Comparison of ENCODE assay signal across 7 mouse cellular contexts in the genomic region with DNA sequence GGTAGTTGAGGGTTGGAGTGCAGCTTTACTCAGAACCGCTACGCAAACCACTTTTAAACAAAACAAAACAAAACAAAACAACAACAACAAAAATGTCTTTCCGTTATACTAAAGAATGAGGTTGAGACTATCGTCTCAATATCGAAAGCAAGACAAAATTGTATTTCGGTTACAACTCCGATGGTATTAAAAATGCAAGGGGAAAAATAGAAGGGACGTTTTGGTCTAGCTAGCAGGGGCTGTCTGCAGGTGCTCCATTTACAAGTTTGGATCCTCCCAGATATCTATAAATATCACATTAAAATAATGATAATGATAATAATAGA. TPM values are rescaled to one million over a fixed set of nuclear protein-coding genes. Genes with fewer than 3 reads are reported as not detected.
DNase-seq lines count a peak whose midpoint lies in the region; ATAC-seq and TF ChIP-seq lines count a peak whose summit lies in the region.

A gene (minus strand): TSS at position 27 of the 326 bp plus-strand sequence.

- peaks cover 10% of the 10 kb centered on the region for H3K4me1 ChIP-seq in thymus, adult 2 months (replicated peaks; ENCODE audit: control insufficient read depth, insufficient read depth, low read length)
- H3K4me1 ChIP-seq in embryonic fibroblast, embryonic 13.5 days (ENCODE audit: control insufficient read depth, insufficient read depth, low read length): no peaks in the 10 kb centered on the region
- no peaks in the 10 kb centered on the region for H3K4me1 ChIP-seq in intestine, postnatal 0 days (replicated peaks; ENCODE audit: control insufficient read depth, insufficient read depth, low read length)
- 0 out of 2 replicates have a peak, but pooled peaks cover 2% of the 10 kb centered on the region for H3K4me1 ChIP-seq in neural tube, embryonic 14.5 days (ENCODE audit: control insufficient read depth, insufficient read depth, low read length)

- no peak for DNase-seq in thymus, adult 2 months
- no peak for DNase-seq in thymus, postnatal 14 days
- no peak for DNase-seq in right cerebral cortex, adult 18-20 months
- DNase-seq in thymus, postnatal 36 days: no peak

- TF ChIP-seq POLR2A in thymus, adult 2 months (IDR thresholded peaks at IDR 0.05; ENCODE audit: control insufficient read depth, extremely low read depth, insufficient read depth, low read length, poor library complexity): no peak
- no peak for TF ChIP-seq POLR2A in embryonic fibroblast, embryonic 13.5 days (IDR thresholded peaks at IDR 0.05; ENCODE audit: low read depth, low read length)

- peak within 1 kb of the TSS; percentile 53 for H3K4me3 ChIP-seq in thymus, adult 2 months (ENCODE audit: control insufficient read depth, insufficient read depth, low read length)
- peak within 1 kb of the TSS; percentile 65 for H3K4me3 ChIP-seq in embryonic fibroblast, embryonic 13.5 days (ENCODE audit: insufficient read depth, low read length)
- H3K4me3 ChIP-seq in intestine, postnatal 0 days (ENCODE audit: low read depth, low read length): peak within 1 kb of the TSS; percentile 46
- H3K4me3 ChIP-seq in neural tube, embryonic 14.5 days (ENCODE audit: low read depth, low read length): peak within 1 kb of the TSS; percentile 42

- no peak for TF ChIP-seq CTCF in thymus, adult 2 months (IDR thresholded peaks at IDR 0.05; ENCODE audit: borderline replicate concordance, control insufficient read depth, extremely low read depth, insufficient read depth, low read length, poor library complexity)
- TF ChIP-seq CTCF in embryonic fibroblast, embryonic 13.5 days (IDR thresholded peaks at IDR 0.05; ENCODE audit: borderline replicate concordance, insufficient read depth, low read length): no peak
- TF ChIP-seq CTCF in intestine, postnatal 0 days (IDR thresholded peaks at IDR 0.05; ENCODE audit: low read depth): no peak

- WGBS in thymus, adult 2 months: under 1% methylated on average over 8 of the region's 8 CpGs
- WGBS in intestine, postnatal 0 days: 22% methylated on average over 8 of the region's 8 CpGs
- WGBS in neural tube, embryonic 14.5 days: 28% methylated on average over 8 of the region's 8 CpGs

- ATAC-seq in intestine, postnatal 0 days: no peak
- no peak for ATAC-seq in neural tube, embryonic 14.5 days (ENCODE audit: low read depth)

- peak within 1 kb of the TSS; percentile 86 for H3K4me2 ChIP-seq in intestine, postnatal 0 days (replicated peaks; ENCODE audit: low read depth)
- peak within 1 kb of the TSS; percentile 68 for H3K4me2 ChIP-seq in neural tube, embryonic 14.5 days (ENCODE audit: low read depth, low read length)

- no peaks in the 10 kb centered on the region for H3K9me3 ChIP-seq in intestine, postnatal 0 days (ENCODE audit: control insufficient read depth)
- H3K9me3 ChIP-seq in neural tube, embryonic 14.5 days (ENCODE audit: control insufficient read depth, low read length): no peaks in the 10 kb centered on the region

- H3K9ac ChIP-seq in intestine, postnatal 0 days (ENCODE audit: low read depth, low read length): peak within 1 kb of the TSS; percentile 63
- H3K9ac ChIP-seq in neural tube, embryonic 14.5 days (replicated peaks; ENCODE audit: low read depth, low read length): peak within 1 kb of the TSS; percentile 62

- peak within 1 kb of the TSS; percentile 87 for H3K27ac ChIP-seq in thymus, adult 2 months (ENCODE audit: control insufficient read depth, insufficient read depth, low read length)
- H3K27ac ChIP-seq in embryonic fibroblast, embryonic 13.5 days (ENCODE audit: insufficient read depth, low read length): peak within 1 kb of the TSS; percentile 52
- H3K27ac ChIP-seq in intestine, postnatal 0 days (ENCODE audit: low read depth, low read length): peak within 1 kb of the TSS; percentile 47
- H3K27ac ChIP-seq in neural tube, embryonic 14.5 days (ENCODE audit: low read depth, low read length): peak within 1 kb of the TSS; percentile 86

- no peaks in the 10 kb centered on the region for H3K36me3 ChIP-seq in thymus, adult 2 months (ENCODE audit: control insufficient read depth, insufficient read depth, low read length)
- no peaks in the 10 kb centered on the region for H3K36me3 ChIP-seq in intestine, postnatal 0 days (ENCODE audit: control insufficient read depth, insufficient read depth)
- no peaks in the 10 kb centered on the region for H3K36me3 ChIP-seq in neural tube, embryonic 14.5 days (ENCODE audit: control insufficient read depth, insufficient read depth, low read length)

- no peaks in the 10 kb centered on the region for H3K27me3 ChIP-seq in thymus, adult 2 months (ENCODE audit: control insufficient read depth, insufficient read depth, low read length)
- no peaks in the 10 kb centered on the region for H3K27me3 ChIP-seq in intestine, postnatal 0 days (replicated peaks; ENCODE audit: control insufficient read depth, insufficient read depth, low read length)
- no peaks in the 10 kb centered on the region for H3K27me3 ChIP-seq in neural tube, embryonic 14.5 days (ENCODE audit: control insufficient read depth, insufficient read depth, low read length)

RNA-seq across cellular contexts. Expression of the gene that starts here (rescaled TPM):
- 84.9 and 85.5 TPM in 2 replicates for polyA plus RNA-seq in thymus, adult 2 months (2012; rRNA removed)
- 7.7 and 9.6 TPM in 2 replicates for polyA plus RNA-seq in embryonic fibroblast, embryonic 13.5 days (2011; ENCODE audit: insufficient read length, low read depth, missing spikeins)
- polyA plus RNA-seq in intestine, postnatal 0 days (2015; fragmentation: Nextera tagmentation; extraction: Ambion mirVana): 5.2 and 8.6 TPM in 2 replicates
- polyA plus RNA-seq in neural tube, embryonic 14.5 days (2014; fragmentation: Nextera tagmentation; extraction: Ambion mirVana): 52.4 and 58.7 TPM in 2 replicates
